Mouse (Mus musculus): ENCODE measurements around the gene Gpr83. TPM values are rescaled to one million over a fixed set of nuclear protein-coding genes. Genes with fewer than 3 reads are reported as not detected.

Gene Gpr83
- polyA plus RNA-seq, 1 experiment from 2014 or later, result 1.7 TPM

- peak; percentile 56 for ATAC-seq
- Histone ChIP-seq H3K9me3 (ENCODE audit: control insufficient read depth, low read length) (no peaks in the 10 kb centered on the region), H3K4me3 (ENCODE audit: low read length) (no peak overlapping the region), H3K9ac (ENCODE audit: low read depth, low read length) (no peak overlapping the region), H3K4me2 (ENCODE audit: low read length) (no peak overlapping the region), H3K4me1 (ENCODE audit: control insufficient read depth, insufficient read depth, low read depth, low read length) (no peaks in the 10 kb centered on the region), H3K27me3 (replicated peaks; ENCODE audit: control insufficient read depth, insufficient read depth, low read length) (no peaks in the 10 kb centered on the region), H3K36me3 (ENCODE audit: control insufficient read depth, insufficient read depth, low read length) (no peaks in the 10 kb centered on the region), H3K27ac (ENCODE audit: low read depth, low read length) (no peak overlapping the region)
- 80% methylated on average over 10 of the region's 10 CpGs for WGBS
Observed at GRCm38 (mm10) chr9:14841878-14842761, 17.9 kb upstream of the Gpr83 start.

GRCm38 (mm10) chr9:14843311-14843857 is 16.6 kb upstream of the Gpr83 start:
- 96% methylated on average over 6 of the region's 6 CpGs for WGBS
- H3K36me3 ChIP-seq (ENCODE audit: control insufficient read depth, insufficient read depth, low read length), result no peaks in the 10 kb centered on the region
- H3K4me1 ChIP-seq (ENCODE audit: control insufficient read depth, insufficient read depth, low read depth, low read length), result no peaks in the 10 kb centered on the region
- H3K4me2 ChIP-seq (ENCODE audit: low read length), result no peak overlapping the region
- no peak for ATAC-seq
- H3K27ac ChIP-seq (ENCODE audit: low read depth, low read length), result no peak overlapping the region
- no peaks in the 10 kb centered on the region for H3K27me3 ChIP-seq (replicated peaks; ENCODE audit: control insufficient read depth, insufficient read depth, low read length)
- H3K9ac ChIP-seq (ENCODE audit: low read depth, low read length), result no peak overlapping the region
- H3K9me3 ChIP-seq (ENCODE audit: control insufficient read depth, low read length), result no peaks in the 10 kb centered on the region
- H3K4me3 ChIP-seq (ENCODE audit: low read length), result no peak overlapping the region

GRCm38 (mm10) chr9:14843901-14844300 is 16.1 kb upstream of the Gpr83 start:
- H3K9ac ChIP-seq (ENCODE audit: low read depth, low read length), result no peak overlapping the region
- H3K9me3 ChIP-seq (ENCODE audit: control insufficient read depth, low read length), result no peaks in the 10 kb centered on the region
- no peak overlapping the region for H3K4me2 ChIP-seq (ENCODE audit: low read length)
- WGBS, result 96% methylated on average over 3 of the region's 3 CpGs
- no peaks in the 10 kb centered on the region for H3K27me3 ChIP-seq (replicated peaks; ENCODE audit: control insufficient read depth, insufficient read depth, low read length)
- H3K4me1 ChIP-seq (ENCODE audit: control insufficient read depth, insufficient read depth, low read depth, low read length), result no peaks in the 10 kb centered on the region
- no peak overlapping the region for H3K27ac ChIP-seq (ENCODE audit: low read depth, low read length)
- ATAC-seq, result no peak
- no peak overlapping the region for H3K4me3 ChIP-seq (ENCODE audit: low read length)
- no peaks in the 10 kb centered on the region for H3K36me3 ChIP-seq (ENCODE audit: control insufficient read depth, insufficient read depth, low read length)

- Histone ChIP-seq H3K4me3 (ENCODE audit: low read length) (no peak overlapping the region), H3K4me2 (ENCODE audit: low read length) (no peak overlapping the region), H3K27me3 (replicated peaks; ENCODE audit: control insufficient read depth, insufficient read depth, low read length) (no peaks in the 10 kb centered on the region), H3K27ac (ENCODE audit: low read depth, low read length) (no peak overlapping the region), H3K4me1 (ENCODE audit: control insufficient read depth, insufficient read depth, low read depth, low read length) (no peaks in the 10 kb centered on the region), H3K9ac (ENCODE audit: low read depth, low read length) (no peak overlapping the region), H3K9me3 (ENCODE audit: control insufficient read depth, low read length) (no peaks in the 10 kb centered on the region), H3K36me3 (ENCODE audit: control insufficient read depth, insufficient read depth, low read length) (no peaks in the 10 kb centered on the region)
- ATAC-seq, result no peak
- 49% methylated on average over 5 of the region's 5 CpGs for WGBS
Observed at GRCm38 (mm10) chr9:14846428-14846827, 13.6 kb upstream of the Gpr83 start.

DNA sequence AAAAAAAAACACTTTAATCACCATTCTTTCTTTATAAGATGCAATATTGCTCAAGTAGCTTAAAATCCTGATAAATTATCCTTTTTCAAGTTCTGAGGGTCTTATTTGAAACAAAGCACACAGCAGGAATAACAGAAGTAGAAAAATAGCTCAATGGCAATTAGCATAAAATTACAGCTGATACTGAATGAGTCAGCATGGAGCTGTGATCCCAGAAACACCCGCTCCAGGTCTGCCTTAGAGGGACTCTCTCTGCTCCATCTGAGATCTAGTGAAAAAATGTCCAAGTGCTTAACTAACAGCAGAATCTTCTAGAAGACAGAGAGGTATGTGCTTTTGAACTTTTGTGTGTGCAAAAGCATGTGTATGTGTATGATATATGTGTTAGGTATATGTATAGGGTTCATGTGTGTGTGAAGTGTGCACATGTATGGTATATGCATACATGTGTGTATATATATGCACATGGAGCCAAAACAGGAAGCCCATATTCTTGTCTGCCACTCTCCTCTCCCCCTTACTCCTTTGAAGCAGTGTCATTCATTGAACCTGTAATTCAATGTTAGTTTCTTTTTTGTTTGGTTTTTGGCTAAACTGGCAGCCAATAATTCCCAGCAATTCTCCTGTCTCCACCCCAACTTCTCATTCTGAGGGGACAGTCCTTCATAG is 11.6 kb upstream of the Gpr83 start:
- Histone ChIP-seq H3K27ac (ENCODE audit: low read depth, low read length) (no peak overlapping the region), H3K4me2 (ENCODE audit: low read length) (no peak overlapping the region), H3K4me3 (ENCODE audit: low read length) (no peak overlapping the region), H3K9ac (ENCODE audit: low read depth, low read length) (no peak overlapping the region), H3K9me3 (ENCODE audit: control insufficient read depth, low read length) (no peaks in the 10 kb centered on the region), H3K36me3 (ENCODE audit: control insufficient read depth, insufficient read depth, low read length) (no peaks in the 10 kb centered on the region), H3K27me3 (replicated peaks; ENCODE audit: control insufficient read depth, insufficient read depth, low read length) (no peaks in the 10 kb centered on the region), H3K4me1 (ENCODE audit: control insufficient read depth, insufficient read depth, low read depth, low read length) (no peaks in the 10 kb centered on the region)
- WGBS, result 66% methylated on average over 1 of the region's 1 CpGs
- no peak for ATAC-seq

GRCm38 (mm10) chr9:14854585-14854984 is 5.4 kb upstream of the Gpr83 start:
- Histone ChIP-seq H3K36me3 (ENCODE audit: control insufficient read depth, insufficient read depth, low read length) (no peaks in the 10 kb centered on the region), H3K4me2 (ENCODE audit: low read length) (no peak overlapping the region), H3K9ac (ENCODE audit: low read depth, low read length) (no peak overlapping the region), H3K27me3 (replicated peaks; ENCODE audit: control insufficient read depth, insufficient read depth, low read length) (peaks cover 7% of the 10 kb centered on the region), H3K4me3 (ENCODE audit: low read length) (no peak overlapping the region), H3K27ac (ENCODE audit: low read depth, low read length) (no peak overlapping the region), H3K9me3 (ENCODE audit: control insufficient read depth, low read length) (no peaks in the 10 kb centered on the region), H3K4me1 (ENCODE audit: control insufficient read depth, insufficient read depth, low read depth, low read length) (0 out of 2 replicates have a peak, but pooled peaks cover 2% of the 10 kb centered on the region)
- WGBS, result 51% methylated on average over 4 of the region's 4 CpGs
- peak; percentile 63; the same call in 1 of the 2 replicates for ATAC-seq

DNA sequence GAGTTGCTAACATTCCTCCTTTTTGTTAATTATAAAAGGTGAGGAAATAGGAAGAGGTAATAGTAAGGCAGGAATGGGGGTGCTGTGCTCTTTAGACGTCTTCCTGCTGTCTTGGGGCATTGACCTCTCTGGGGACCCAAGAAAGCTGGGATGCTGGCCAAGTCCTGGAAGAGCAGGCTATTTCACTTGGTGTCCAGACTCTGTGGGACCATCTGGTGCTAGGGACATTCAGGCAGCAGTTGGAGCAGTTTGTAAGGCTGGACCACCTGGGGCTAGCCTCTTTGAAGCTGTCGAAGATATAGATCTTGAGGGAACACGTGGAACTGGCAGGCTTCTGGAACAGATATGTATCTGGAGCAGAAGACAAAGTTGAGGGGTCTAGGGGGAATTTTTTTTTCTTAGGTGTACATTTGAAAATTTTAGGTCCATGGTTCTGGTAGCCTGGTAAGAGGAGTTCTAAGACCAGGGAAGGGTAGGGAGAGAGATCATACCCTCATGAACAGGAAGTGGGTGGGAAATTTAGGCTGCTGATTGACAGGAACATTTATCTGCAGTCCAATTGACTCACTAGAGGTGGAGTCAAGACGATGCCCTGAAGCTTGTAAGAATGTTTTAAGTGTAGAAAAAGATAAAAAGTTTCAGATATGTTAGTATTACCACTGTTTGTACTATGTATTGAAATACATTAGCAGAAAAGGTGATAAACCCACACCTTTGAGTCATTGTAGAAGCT is 2.9 kb upstream of the Gpr83 start:
- H3K4me3 ChIP-seq (ENCODE audit: low read length), result no peak overlapping the region
- ATAC-seq, result no peak
- 50% methylated on average over 4 of the region's 4 CpGs for WGBS

GRCm38 (mm10) chr9:14858170-14858706 is 1.8 kb upstream of the Gpr83 start:
- H3K9me3 ChIP-seq (ENCODE audit: control insufficient read depth, low read length), result no peaks in the 10 kb centered on the region

More for the DNA sequence above, 2.9 kb upstream of the Gpr83 start:
- Histone ChIP-seq H3K4me2 (ENCODE audit: low read length) (no peak overlapping the region), H3K9ac (ENCODE audit: low read depth, low read length) (no peak overlapping the region), H3K4me1 (ENCODE audit: control insufficient read depth, insufficient read depth, low read depth, low read length) (peaks cover 6% of the 10 kb centered on the region), H3K27me3 (replicated peaks; ENCODE audit: control insufficient read depth, insufficient read depth, low read length) (peaks cover 11% of the 10 kb centered on the region), H3K9me3 (ENCODE audit: control insufficient read depth, low read length) (no peaks in the 10 kb centered on the region), H3K36me3 (ENCODE audit: control insufficient read depth, insufficient read depth, low read length) (no peaks in the 10 kb centered on the region), H3K27ac (ENCODE audit: low read depth, low read length) (no peak overlapping the region)

More at GRCm38 (mm10) chr9:14858170-14858706, 1.8 kb upstream of the Gpr83 start:
- peaks cover 11% of the 10 kb centered on the region for H3K27me3 ChIP-seq (replicated peaks; ENCODE audit: control insufficient read depth, insufficient read depth, low read length)
- WGBS, result 69% methylated on average over 7 of the region's 7 CpGs
- peaks cover 6% of the 10 kb centered on the region for H3K4me1 ChIP-seq (ENCODE audit: control insufficient read depth, insufficient read depth, low read depth, low read length)
- H3K4me3 ChIP-seq (ENCODE audit: low read length), result no peak overlapping the region
- H3K27ac ChIP-seq (ENCODE audit: low read depth, low read length), result no peak overlapping the region
- ATAC-seq, result no peak
- H3K9ac ChIP-seq (ENCODE audit: low read depth, low read length), result no peak overlapping the region
- no peaks in the 10 kb centered on the region for H3K36me3 ChIP-seq (ENCODE audit: control insufficient read depth, insufficient read depth, low read length)
- no peak overlapping the region for H3K4me2 ChIP-seq (ENCODE audit: low read length)

All from hindbrain, embryonic 16.5 days (tissue).